Mouse (Mus musculus) cerebellum, adult (tissue): ENCODE results near the gene Srpk2.

Source experiments
- ATAC-seq: cut with Nextera tagmentation; 2 replicates; pipeline ENCODE4 v1.9.2; 2017; ENCODE audit warnings: mild to moderate bottlenecking, moderate library complexity, mixed read lengths; ENCODE audit not compliant: insufficient number of reproducible peaks, low FRiP score, low TSS enrichment

Srpk2 gene

GRCm38 (mm10) chr5:23513468-23513867 is 170.9 kb downstream of the Srpk2 start:
- ATAC-seq = no peak

GRCm38 (mm10) chr5:23512556-23512955 is 171.9 kb downstream of the Srpk2 start:
- ATAC-seq = no peak

- ATAC-seq = no peak
Observed at GRCm38 (mm10) chr5:23511456-23511855, 173.0 kb downstream of the Srpk2 start.

GRCm38 (mm10) chr5:23508630-23509029 is 175.8 kb downstream of the Srpk2 start:
- no peak for ATAC-seq

GRCm38 (mm10) chr5:23507210-23507609 is 177.2 kb downstream of the Srpk2 start:
- ATAC-seq = no peak

GRCm38 (mm10) chr5:23505578-23505977 is 178.8 kb downstream of the Srpk2 start:
- ATAC-seq = no peak

- ATAC-seq = no peak
Observed at GRCm38 (mm10) chr5:23502317-23502937, 182.0 kb downstream of the Srpk2 start.

GRCm38 (mm10) chr5:23501582-23502316 is 182.7 kb downstream of the Srpk2 start:
- no peak for ATAC-seq

- ATAC-seq = no peak
Observed at GRCm38 (mm10) chr5:23500715-23501114, 183.7 kb downstream of the Srpk2 start.

GRCm38 (mm10) chr5:23499257-23499656 is 185.2 kb downstream of the Srpk2 start:
- no peak for ATAC-seq

- no peak for ATAC-seq
Observed at GRCm38 (mm10) chr5:23497920-23498319, 186.5 kb downstream of the Srpk2 start.

GRCm38 (mm10) chr5:23496933-23497332 is 187.5 kb downstream of the Srpk2 start:
- ATAC-seq = no peak

GRCm38 (mm10) chr5:23496396-23496795 is 188.0 kb downstream of the Srpk2 start:
- ATAC-seq = no peak

- no peak for ATAC-seq
Observed at GRCm38 (mm10) chr5:23490797-23491196, 193.6 kb downstream of the Srpk2 start.

GRCm38 (mm10) chr5:23489231-23489630 is 195.2 kb downstream of the Srpk2 start:
- no peak for ATAC-seq

GRCm38 (mm10) chr5:23483811-23484210 is 200.6 kb downstream of the Srpk2 start:
- no peak for ATAC-seq

- no peak for ATAC-seq
Observed at GRCm38 (mm10) chr5:23473098-23473873, 211.1 kb downstream of the Srpk2 start.

GRCm38 (mm10) chr5:23466546-23466945 is 217.9 kb downstream of the Srpk2 start:
- no peak for ATAC-seq

GRCm38 (mm10) chr5:23464743-23465142 is 219.7 kb downstream of the Srpk2 start:
- no peak for ATAC-seq

GRCm38 (mm10) chr5:23464247-23464646 is 220.2 kb downstream of the Srpk2 start:
- no peak for ATAC-seq

- no peak for ATAC-seq
Observed at GRCm38 (mm10) chr5:23461688-23462087, 222.7 kb downstream of the Srpk2 start.
